Mouse (Mus musculus) hindbrain, embryonic 12.5 days (tissue): ENCODE results near the gene Cipc. TPM values are rescaled to one million over a fixed set of nuclear protein-coding genes. Genes with fewer than 3 reads are reported as not detected.

Source experiments
- ATAC-seq: fragments of 200-750 bp; cut with Nextera tagmentation; 2 replicates; pipeline ENCODE4 v1.8.0; 2017; ENCODE audit warnings: moderate TSS enrichment; ENCODE audit not compliant: low FRiP score
- H3K27ac ChIP-seq: fragments of 300-500 bp; sonication (generic); 2 replicates; pipeline ENCODE4 v1.5.1; 2016; ENCODE audit warnings: mild to moderate bottlenecking
- H3K27me3 ChIP-seq: fragments of 300-500 bp; sonication (generic); 2 replicates; pipeline ENCODE4 v1.6.1; 2016; ENCODE audit warnings: mild to moderate bottlenecking
- H3K36me3 ChIP-seq: fragments of 300-500 bp; sonication (generic); 2 replicates; pipeline ENCODE4 v1.6.1; 2016; ENCODE audit warnings: mild to moderate bottlenecking
- H3K4me1 ChIP-seq: fragments of 300-500 bp; sonication (generic); 2 replicates; pipeline ENCODE4 v1.6.1; 2016
- H3K4me2 ChIP-seq: fragments of 300-500 bp; sonication (generic); replicated peaks from 2 replicates; pipeline ENCODE4 v1.6.1; 2016; ENCODE audit warnings: mild to moderate bottlenecking
- H3K4me3 ChIP-seq: fragments of 300-500 bp; sonication (generic); 2 replicates; pipeline ENCODE4 v1.5.1; 2016; ENCODE audit warnings: mild to moderate bottlenecking
- H3K9ac ChIP-seq: fragments of 300-500 bp; sonication (generic); 2 replicates; pipeline ENCODE4 v1.6.1; 2016; ENCODE audit warnings: mild to moderate bottlenecking, moderate library complexity
- H3K9me3 ChIP-seq: fragments of 300-500 bp; sonication (generic); replicated peaks from 2 replicates; pipeline ENCODE4 v1.6.1; 2016; ENCODE audit warnings: mild to moderate bottlenecking
- WGBS: fragments of 180-500 bp; shearing (Covaris S2); methylation state at CpG from one replicate; pipeline ENCODE4 v1.1.7; 2016; 5-methylcytosine and 5-hydroxymethylcytosine counted together
- polyA plus RNA-seq: library from polyadenylated mRNA; unstranded; fragments of >200 nt; fragmentation: Nextera tagmentation; extraction: Ambion mirVana; gene quantifications from 2 replicates; pipeline ENCODE4 v1.2.1, GENCODE M21; 2016

The Cipc gene
- polyA plus RNA-seq, 1 experiment from 2014 or later, result 41.1 TPM

- Histone ChIP-seq H3K4me3 (no peak overlapping the region), H3K36me3 (no peaks in the 10 kb centered on the region), H3K27me3 (peaks cover 20% of the 10 kb centered on the region), H3K9me3 (no peaks in the 10 kb centered on the region), H3K9ac (no peak overlapping the region), H3K4me1 (peaks cover 48% of the 10 kb centered on the region), H3K27ac (no peak overlapping the region), H3K4me2 (no peak overlapping the region)
- whole genome bisulfite sequencing, result 73% methylated on average over 6 of the region's 6 CpGs
- no peak for ATAC-seq
Measured at GRCm38 (mm10) chr12:86914756-86915155, 32.1 kb upstream of the Cipc start.

DNA sequence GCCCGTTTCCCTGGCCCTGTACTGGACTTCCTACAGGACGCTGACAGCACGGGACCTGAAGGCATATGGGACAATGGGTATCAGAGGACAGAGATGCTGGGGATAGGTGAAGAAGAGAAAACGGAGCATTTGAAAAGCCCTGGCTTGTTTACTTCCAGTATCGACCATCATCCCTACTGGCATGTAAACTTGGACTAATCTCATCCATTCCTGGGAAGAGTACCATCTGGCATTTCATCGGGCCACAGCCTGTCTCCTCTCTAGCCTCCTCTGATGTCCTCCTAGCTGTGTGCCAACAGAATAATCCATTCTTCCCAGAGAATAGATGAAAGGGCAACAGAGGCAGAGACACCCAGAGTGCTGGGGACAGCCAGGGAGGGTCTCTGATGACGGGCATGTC, 31.2 kb upstream of the Cipc start:
- Histone ChIP-seq H3K27me3 (peaks cover 20% of the 10 kb centered on the region), H3K4me2 (no peak overlapping the region), H3K4me1 (peaks cover 51% of the 10 kb centered on the region), H3K36me3 (no peaks in the 10 kb centered on the region), H3K9me3 (no peaks in the 10 kb centered on the region), H3K27ac (no peak overlapping the region), H3K4me3 (no peak overlapping the region), H3K9ac (0 out of 2 replicates have a peak overlapping the region, but pooled peaks have one; percentile 18)
- ATAC-seq, result no peak
- 78% methylated on average over 7 of the region's 7 CpGs for WGBS

GRCm38 (mm10) chr12:86916796-86917573, 29.9 kb upstream of the Cipc start:
- 81% methylated on average over 7 of the region's 7 CpGs for WGBS
- H3K4me3 ChIP-seq, result no peak overlapping the region
- no peak overlapping the region for H3K9ac ChIP-seq
- peaks cover 42% of the 10 kb centered on the region for H3K4me1 ChIP-seq
- H3K27ac ChIP-seq, result peak overlapping the region; percentile 91
- ATAC-seq, result no peak
- peaks cover 20% of the 10 kb centered on the region for H3K27me3 ChIP-seq
- no peaks in the 10 kb centered on the region for H3K36me3 ChIP-seq
- H3K4me2 ChIP-seq, result no peak overlapping the region
- no peaks in the 10 kb centered on the region for H3K9me3 ChIP-seq

DNA sequence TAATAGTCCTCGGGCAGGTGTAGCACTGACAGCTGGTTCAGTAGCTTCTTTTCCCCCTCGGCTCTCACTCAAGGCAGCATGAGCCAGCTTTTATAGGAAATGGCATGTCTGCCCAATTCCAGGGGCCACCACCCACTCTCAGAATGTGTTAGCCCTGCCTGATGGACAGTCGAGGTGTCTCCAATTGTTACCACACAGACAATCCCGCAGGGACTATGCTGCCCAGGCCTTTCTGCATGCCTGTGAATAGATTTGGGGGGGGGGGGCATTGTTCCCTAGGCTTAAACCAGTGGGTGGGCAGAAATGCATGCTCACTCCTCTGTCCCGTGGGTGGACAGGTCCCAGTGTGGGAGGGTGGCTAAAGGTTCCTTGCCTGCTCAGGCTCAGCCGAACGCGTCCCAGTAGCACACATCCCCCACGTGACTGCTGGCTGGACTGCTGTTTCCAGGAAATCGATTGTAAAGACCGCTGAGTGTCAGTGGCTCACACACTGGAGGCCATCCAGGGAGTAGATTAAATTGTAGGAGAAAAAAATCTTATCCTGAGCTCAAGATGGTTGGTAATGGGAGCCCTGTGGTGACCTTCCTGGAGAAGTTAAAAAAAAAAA, 28.4 kb upstream of the Cipc start:
- Histone ChIP-seq H3K36me3 (no peaks in the 10 kb centered on the region), H3K4me1 (peaks cover 35% of the 10 kb centered on the region), H3K27ac (peak overlapping the region; percentile 91), H3K4me3 (no peak overlapping the region), H3K4me2 (peak overlapping the region; percentile 21), H3K9ac (peak overlapping the region; percentile 35; the same call in 1 of the 2 replicates), H3K27me3 (peaks cover 20% of the 10 kb centered on the region), H3K9me3 (no peaks in the 10 kb centered on the region)
- peak; percentile 49 for ATAC-seq
- WGBS, result 27% methylated on average over 11 of the region's 11 CpGs

GRCm38 (mm10) chr12:86918983-86919722, 27.7 kb upstream of the Cipc start:
- WGBS, result 76% methylated on average over 17 of the region's 17 CpGs
- Histone ChIP-seq H3K27ac (peak overlapping the region; percentile 91), H3K4me1 (peaks cover 35% of the 10 kb centered on the region), H3K27me3 (peaks cover 13% of the 10 kb centered on the region), H3K9me3 (no peaks in the 10 kb centered on the region), H3K36me3 (no peaks in the 10 kb centered on the region), H3K9ac (no peak overlapping the region), H3K4me2 (no peak overlapping the region), H3K4me3 (no peak overlapping the region)
- ATAC-seq, result 0 out of 2 replicates have a peak, but pooled peaks have one; percentile 40

DNA sequence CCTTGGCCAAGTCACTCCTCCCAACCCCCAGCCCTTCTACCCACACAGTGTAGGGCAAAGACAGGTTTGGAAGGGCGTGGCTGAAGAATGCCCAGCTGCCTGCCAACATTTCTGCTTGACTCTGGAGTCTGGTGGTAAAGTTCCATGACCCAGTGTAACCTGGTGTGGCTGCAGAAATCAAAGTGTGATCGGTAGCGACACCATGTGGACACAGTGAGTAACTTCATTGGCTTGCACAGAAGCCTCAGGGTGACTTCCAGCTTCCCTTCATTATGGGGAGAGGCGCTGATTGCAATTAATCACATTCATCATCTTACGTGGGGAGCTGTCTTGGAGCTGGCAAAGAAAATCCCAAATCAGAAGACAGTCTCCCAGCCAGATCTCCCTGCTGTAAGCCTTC, 23.0 kb upstream of the Cipc start:
- no peaks in the 10 kb centered on the region for H3K36me3 ChIP-seq
- ATAC-seq, result peak; percentile 50
- H3K4me2 ChIP-seq, result no peak overlapping the region
- H3K9ac ChIP-seq, result no peak overlapping the region
- H3K27ac ChIP-seq, result no peak overlapping the region
- H3K4me1 ChIP-seq, result peaks cover 17% of the 10 kb centered on the region
- no peak overlapping the region for H3K4me3 ChIP-seq
- H3K9me3 ChIP-seq, result peaks cover 6% of the 10 kb centered on the region
- WGBS, result 7% methylated on average over 5 of the region's 5 CpGs
- H3K27me3 ChIP-seq, result no peaks in the 10 kb centered on the region

- Histone ChIP-seq H3K27me3 (no peaks in the 10 kb centered on the region), H3K27ac (no peak overlapping the region), H3K4me2 (no peak overlapping the region), H3K9ac (no peak overlapping the region), H3K9me3 (peaks cover 9% of the 10 kb centered on the region), H3K4me3 (no peak overlapping the region), H3K4me1 (peaks cover 13% of the 10 kb centered on the region), H3K36me3 (no peaks in the 10 kb centered on the region)
- 66% methylated on average over 6 of the region's 6 CpGs for WGBS
- ATAC-seq, result no peak
Measured at GRCm38 (mm10) chr12:86930934-86931729, 15.7 kb upstream of the Cipc start.

DNA sequence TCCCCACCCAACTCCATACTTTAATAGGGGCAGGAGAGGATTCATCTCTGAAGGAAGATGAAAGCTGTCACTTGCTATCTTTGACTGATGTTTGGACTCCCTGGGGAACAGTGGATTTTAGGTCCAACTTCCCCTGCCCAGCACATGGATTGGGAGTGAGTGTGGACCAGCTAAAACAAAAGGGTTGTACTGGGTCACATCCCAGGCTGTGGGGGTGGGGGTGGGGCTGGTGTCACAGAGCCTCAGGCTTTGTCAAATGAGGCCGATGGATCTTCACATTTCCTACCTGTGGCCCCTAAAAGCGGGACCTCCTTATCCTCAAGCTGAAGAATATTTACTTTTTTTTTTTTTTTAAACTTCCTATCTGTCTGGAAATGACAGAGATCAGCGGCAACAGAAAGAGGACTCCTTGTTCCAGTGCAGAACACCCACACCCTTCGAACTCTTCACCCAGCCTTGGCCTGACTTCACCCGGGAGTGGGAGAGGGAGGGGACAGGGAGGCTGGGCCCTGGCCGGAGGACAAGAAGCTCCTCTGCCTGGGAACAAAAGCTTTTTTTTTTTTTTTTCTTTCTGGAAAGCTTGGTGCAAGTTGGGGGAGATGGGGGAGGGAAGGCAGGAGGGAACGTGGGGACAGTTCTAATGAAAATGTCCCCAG, 14.8 kb upstream of the Cipc start:
- Histone ChIP-seq H3K9me3 (peaks cover 9% of the 10 kb centered on the region), H3K27ac (no peak overlapping the region), H3K4me2 (no peak overlapping the region), H3K9ac (no peak overlapping the region; the same call in 1 of the 2 replicates), H3K27me3 (no peaks in the 10 kb centered on the region), H3K36me3 (no peaks in the 10 kb centered on the region), H3K4me3 (no peak overlapping the region), H3K4me1 (peaks cover 13% of the 10 kb centered on the region)
- no peak for ATAC-seq
- 6% methylated on average over 7 of the region's 7 CpGs for WGBS

GRCm38 (mm10) chr12:86932575-86932952, 14.3 kb upstream of the Cipc start:
- Histone ChIP-seq H3K36me3 (no peaks in the 10 kb centered on the region), H3K9ac (no peak overlapping the region), H3K4me2 (no peak overlapping the region), H3K27me3 (no peaks in the 10 kb centered on the region), H3K9me3 (peaks cover 9% of the 10 kb centered on the region), H3K4me3 (no peak overlapping the region), H3K27ac (no peak overlapping the region), H3K4me1 (peaks cover 13% of the 10 kb centered on the region)
- 12% methylated on average over 6 of the region's 6 CpGs for WGBS
- no peak for ATAC-seq

DNA sequence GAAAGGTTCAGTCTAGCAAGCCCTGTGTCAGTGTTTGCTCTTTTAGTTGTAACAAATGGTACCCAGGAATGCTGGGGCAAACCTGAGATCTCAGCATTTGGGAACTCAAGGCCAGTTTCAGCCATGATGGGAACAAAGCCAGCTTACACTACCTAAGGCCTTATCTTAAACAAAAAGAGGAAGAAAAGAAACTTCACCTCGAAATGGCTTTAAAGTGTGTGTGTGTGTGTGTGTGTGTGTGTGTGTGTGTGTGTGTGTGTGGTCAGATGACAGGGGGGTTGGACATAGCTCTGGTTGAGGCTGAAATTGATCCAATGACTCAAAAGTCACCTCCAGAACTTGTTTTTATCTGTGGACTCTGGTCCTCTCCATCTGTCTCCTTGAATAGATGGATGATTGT, 12.1 kb upstream of the Cipc start:
- Histone ChIP-seq H3K9ac (no peak overlapping the region), H3K27ac (no peak overlapping the region), H3K4me2 (no peak overlapping the region), H3K9me3 (0 out of 2 replicates have a peak, but pooled peaks cover 3% of the 10 kb centered on the region), H3K36me3 (no peaks in the 10 kb centered on the region), H3K4me1 (peaks cover 13% of the 10 kb centered on the region), H3K4me3 (no peak overlapping the region), H3K27me3 (no peaks in the 10 kb centered on the region)
- no peak for ATAC-seq
- 100% methylated on average over 1 of the region's 1 CpGs for WGBS

GRCm38 (mm10) chr12:86935692-86936282, 11.1 kb upstream of the Cipc start:
- Histone ChIP-seq H3K9ac (no peak overlapping the region), H3K9me3 (0 out of 2 replicates have a peak, but pooled peaks cover 2% of the 10 kb centered on the region), H3K27me3 (no peaks in the 10 kb centered on the region), H3K4me3 (no peak overlapping the region), H3K4me2 (no peak overlapping the region), H3K27ac (no peak overlapping the region), H3K4me1 (peaks cover 16% of the 10 kb centered on the region), H3K36me3 (no peaks in the 10 kb centered on the region)
- WGBS, result 89% methylated on average over 8 of the region's 8 CpGs
- no peak for ATAC-seq
